Mouse (Mus musculus): ENCODE results near the gene P2ry14. TPM values are rescaled to one million over a fixed set of nuclear protein-coding genes. Genes with fewer than 3 reads are reported as not detected.

P2ry14 gene
- polyA plus RNA-seq (2012; ENCODE audit: insufficient read depth, insufficient read length, missing spikeins) = 0.92 and 1.3 TPM in 2 replicates

- no peak within 1 kb of the TSS for H3K27ac ChIP-seq (replicated peaks; ENCODE audit: low read depth, low read length)
- H3K4me3 ChIP-seq (ENCODE audit: insufficient read depth, low read depth, low read length) = no peak within 1 kb of the TSS
- no peaks in the 10 kb centered on the region for H3K4me1 ChIP-seq (ENCODE audit: control insufficient read depth, insufficient read depth, insufficient read length, low read length)
Measured at GRCm38 (mm10) chr3:59153424-59153823, at the start of gene P2ry14. Gene P2ry14 (minus strand): TSS chr3:59153618.

- no peak overlapping the region for H3K4me3 ChIP-seq (ENCODE audit: insufficient read depth, low read depth, low read length)
- no peak overlapping the region for H3K27ac ChIP-seq (replicated peaks; ENCODE audit: low read depth, low read length)
- no peaks in the 10 kb centered on the region for H3K4me1 ChIP-seq (ENCODE audit: control insufficient read depth, insufficient read depth, insufficient read length, low read length)
Measured at GRCm38 (mm10) chr3:59197329-59197948, 44.0 kb upstream of the P2ry14 start.

GRCm38 (mm10) chr3:59194938-59195337 lies 41.5 kb upstream of the P2ry14 start, which contains the start of gene Gpr87:
Gene Gpr87 (minus strand): TSS chr3:59195104.
- Histone ChIP-seq H3K4me1 (ENCODE audit: control insufficient read depth, insufficient read depth, insufficient read length, low read length) (no peaks in the 10 kb centered on the region), H3K4me3 (ENCODE audit: insufficient read depth, low read depth, low read length) (no peak within 1 kb of the TSS), H3K27ac (replicated peaks; ENCODE audit: low read depth, low read length) (no peak within 1 kb of the TSS)

DNA sequence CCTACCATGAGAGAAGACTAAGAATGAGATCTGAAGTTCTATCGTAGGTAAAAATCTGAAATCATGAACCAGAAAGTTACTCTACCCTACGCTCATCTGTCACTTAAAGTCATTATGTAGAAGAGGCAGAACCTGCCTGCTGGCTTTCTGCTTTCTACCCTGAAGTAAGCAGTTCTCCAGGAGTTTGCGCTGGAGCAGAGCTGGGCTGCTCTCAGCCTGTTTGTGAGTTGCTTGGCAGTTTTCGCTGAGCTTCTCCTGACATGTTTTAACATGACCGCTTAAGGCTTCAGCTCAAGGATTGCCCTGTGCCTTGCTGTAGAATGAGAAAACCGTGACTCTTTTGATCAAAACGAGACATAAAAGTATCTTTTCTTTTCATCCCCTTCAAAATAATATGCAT lies 40.7 kb upstream of the P2ry14 start:
- Histone ChIP-seq H3K27ac (replicated peaks; ENCODE audit: low read depth, low read length) (no peak overlapping the region), H3K4me3 (ENCODE audit: insufficient read depth, low read depth, low read length) (no peak overlapping the region), H3K4me1 (ENCODE audit: control insufficient read depth, insufficient read depth, insufficient read length, low read length) (no peaks in the 10 kb centered on the region)

DNA sequence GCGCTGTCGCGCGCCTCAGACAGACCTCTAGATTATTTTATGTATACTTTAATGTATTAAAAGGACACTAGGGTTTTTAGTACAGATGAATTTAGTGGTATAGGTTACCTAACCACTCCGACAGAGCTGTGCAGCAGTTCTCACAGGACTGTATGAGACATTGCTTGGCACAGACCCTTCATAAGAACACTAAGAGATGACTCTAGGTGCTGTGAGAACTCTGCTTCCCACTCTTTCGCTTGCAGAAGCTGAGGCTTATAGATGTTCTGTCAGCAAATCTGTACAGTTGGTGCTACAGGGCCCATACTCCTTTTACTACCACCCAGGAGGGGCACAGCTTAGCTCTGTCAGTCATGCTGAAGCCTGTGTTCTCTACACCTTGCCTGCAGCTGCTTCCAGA lies 38.3 kb upstream of the P2ry14 start:
- no peak overlapping the region for H3K4me3 ChIP-seq (ENCODE audit: insufficient read depth, low read depth, low read length)
- H3K27ac ChIP-seq (replicated peaks; ENCODE audit: low read depth, low read length) = no peak overlapping the region
- H3K4me1 ChIP-seq (ENCODE audit: control insufficient read depth, insufficient read depth, insufficient read length, low read length) = no peaks in the 10 kb centered on the region

GRCm38 (mm10) chr3:59187336-59187735 lies 33.9 kb upstream of the P2ry14 start:
- Histone ChIP-seq H3K4me1 (ENCODE audit: control insufficient read depth, insufficient read depth, insufficient read length, low read length) (no peaks in the 10 kb centered on the region), H3K27ac (replicated peaks; ENCODE audit: low read depth, low read length) (no peak overlapping the region), H3K4me3 (ENCODE audit: insufficient read depth, low read depth, low read length) (no peak overlapping the region)

DNA sequence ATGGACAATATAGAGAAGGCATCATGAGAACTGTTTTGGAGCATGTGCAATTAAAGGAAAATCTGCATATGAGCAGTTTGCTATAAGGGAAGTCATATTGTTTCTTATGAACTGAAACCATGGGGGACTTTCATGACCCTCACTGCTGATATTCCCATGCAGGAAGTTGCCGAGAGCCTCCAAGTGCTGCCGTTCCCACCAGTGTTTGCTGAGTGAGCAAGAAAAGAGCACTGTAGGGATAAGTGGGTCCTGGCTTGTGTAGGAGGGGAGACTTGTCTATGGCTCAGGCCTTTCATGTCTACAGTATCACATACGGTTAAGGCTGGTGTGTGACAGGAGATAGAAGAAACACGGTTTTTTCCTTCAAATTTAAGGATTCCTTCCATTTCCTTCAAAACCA lies 32.2 kb upstream of the P2ry14 start:
- Histone ChIP-seq H3K27ac (replicated peaks; ENCODE audit: low read depth, low read length) (no peak overlapping the region), H3K4me3 (ENCODE audit: insufficient read depth, low read depth, low read length) (no peak overlapping the region), H3K4me1 (ENCODE audit: control insufficient read depth, insufficient read depth, insufficient read length, low read length) (no peaks in the 10 kb centered on the region)

GRCm38 (mm10) chr3:59182129-59182528 lies 28.7 kb upstream of the P2ry14 start:
- Histone ChIP-seq H3K4me1 (ENCODE audit: control insufficient read depth, insufficient read depth, insufficient read length, low read length) (no peaks in the 10 kb centered on the region), H3K27ac (replicated peaks; ENCODE audit: low read depth, low read length) (no peak overlapping the region), H3K4me3 (ENCODE audit: insufficient read depth, low read depth, low read length) (no peak overlapping the region)

GRCm38 (mm10) chr3:59181134-59181533 lies 27.7 kb upstream of the P2ry14 start:
- Histone ChIP-seq H3K27ac (replicated peaks; ENCODE audit: low read depth, low read length) (no peak overlapping the region), H3K4me1 (ENCODE audit: control insufficient read depth, insufficient read depth, insufficient read length, low read length) (no peaks in the 10 kb centered on the region), H3K4me3 (ENCODE audit: insufficient read depth, low read depth, low read length) (no peak overlapping the region)

- H3K4me1 ChIP-seq (ENCODE audit: control insufficient read depth, insufficient read depth, insufficient read length, low read length) = no peaks in the 10 kb centered on the region
- no peak overlapping the region for H3K4me3 ChIP-seq (ENCODE audit: insufficient read depth, low read depth, low read length)
- H3K27ac ChIP-seq (replicated peaks; ENCODE audit: low read depth, low read length) = no peak overlapping the region
Measured at GRCm38 (mm10) chr3:59176871-59177270, 23.5 kb upstream of the P2ry14 start.

GRCm38 (mm10) chr3:59175234-59175633 lies 21.8 kb upstream of the P2ry14 start:
- Histone ChIP-seq H3K4me3 (ENCODE audit: insufficient read depth, low read depth, low read length) (no peak overlapping the region), H3K4me1 (ENCODE audit: control insufficient read depth, insufficient read depth, insufficient read length, low read length) (no peaks in the 10 kb centered on the region), H3K27ac (replicated peaks; ENCODE audit: low read depth, low read length) (no peak overlapping the region)

- H3K27ac ChIP-seq (replicated peaks; ENCODE audit: low read depth, low read length) = no peak overlapping the region
- no peak overlapping the region for H3K4me3 ChIP-seq (ENCODE audit: insufficient read depth, low read depth, low read length)
- no peaks in the 10 kb centered on the region for H3K4me1 ChIP-seq (ENCODE audit: control insufficient read depth, insufficient read depth, insufficient read length, low read length)
Measured at GRCm38 (mm10) chr3:59174426-59175154, 21.2 kb upstream of the P2ry14 start.

DNA sequence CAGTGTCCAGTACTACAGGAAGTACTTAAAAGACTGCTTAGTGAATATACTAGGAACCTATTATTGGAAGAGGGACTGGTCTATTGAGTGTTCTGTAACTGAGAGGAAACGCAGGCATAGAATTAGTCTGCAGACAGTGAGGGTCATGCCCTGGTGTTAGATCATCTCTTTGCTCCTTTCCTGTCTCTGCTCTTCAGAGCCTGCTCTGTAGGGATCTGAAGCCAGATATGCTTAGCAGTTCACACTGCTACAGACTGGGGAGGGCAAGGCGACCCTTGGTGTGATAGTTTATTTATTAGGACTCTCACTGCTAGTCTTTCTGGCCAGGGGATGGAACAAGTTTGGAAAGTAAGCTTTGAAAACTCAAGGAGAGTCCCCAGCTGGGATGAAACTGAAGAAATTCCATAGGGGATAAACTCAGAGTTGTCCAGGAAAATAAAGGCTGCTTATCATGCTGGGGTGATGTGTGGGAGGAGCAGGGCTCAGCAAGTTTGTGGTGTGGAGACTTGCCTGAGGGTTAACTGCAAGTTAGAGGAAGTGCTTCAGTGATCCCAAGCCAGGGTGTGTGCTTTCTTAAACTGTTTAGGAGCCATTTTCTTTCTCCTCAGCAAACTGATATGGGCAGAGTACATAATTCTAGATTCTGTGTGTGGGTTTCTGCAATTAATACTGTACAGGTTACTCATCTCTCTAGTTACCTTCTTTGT lies 16.7 kb upstream of the P2ry14 start:
- no peaks in the 10 kb centered on the region for H3K4me1 ChIP-seq (ENCODE audit: control insufficient read depth, insufficient read depth, insufficient read length, low read length)
- no peak overlapping the region for H3K27ac ChIP-seq (replicated peaks; ENCODE audit: low read depth, low read length)
- H3K4me3 ChIP-seq (ENCODE audit: insufficient read depth, low read depth, low read length) = no peak overlapping the region

DNA sequence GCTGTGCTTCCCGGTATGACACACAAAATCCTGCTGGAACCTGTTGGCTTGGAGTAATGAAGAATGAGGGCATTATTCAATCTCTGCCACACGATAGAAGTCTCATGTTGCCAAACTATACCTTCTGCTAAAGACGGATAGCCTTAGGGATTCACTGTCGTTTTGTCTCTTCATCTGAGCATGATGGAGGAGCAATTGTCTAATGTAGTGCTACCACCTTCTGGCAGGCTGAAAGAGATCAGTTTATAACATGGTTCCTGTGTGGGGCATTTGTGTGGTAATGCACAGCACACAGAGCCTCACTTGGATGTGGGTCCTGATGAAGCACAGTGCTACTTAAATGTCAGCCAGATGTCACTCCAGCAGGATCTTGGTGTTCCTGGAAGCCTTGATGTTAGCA lies 15.8 kb upstream of the P2ry14 start:
- H3K4me1 ChIP-seq (ENCODE audit: control insufficient read depth, insufficient read depth, insufficient read length, low read length) = no peaks in the 10 kb centered on the region
- H3K4me3 ChIP-seq (ENCODE audit: insufficient read depth, low read depth, low read length) = no peak overlapping the region
- no peak overlapping the region for H3K27ac ChIP-seq (replicated peaks; ENCODE audit: low read depth, low read length)

- Histone ChIP-seq H3K4me3 (ENCODE audit: insufficient read depth, low read depth, low read length) (no peak overlapping the region), H3K27ac (replicated peaks; ENCODE audit: low read depth, low read length) (no peak overlapping the region), H3K4me1 (ENCODE audit: control insufficient read depth, insufficient read depth, insufficient read length, low read length) (no peaks in the 10 kb centered on the region)
Measured at GRCm38 (mm10) chr3:59168476-59168875, 15.1 kb upstream of the P2ry14 start.
